ENCODE assay signal across 8 mouse cellular contexts in genomic region chr9:94533641-94534040, GRCm38 (mm10). TPM values are rescaled to one million over a fixed set of nuclear protein-coding genes. Genes with fewer than 3 reads are reported as not detected.
DNase-seq lines count a peak whose midpoint lies in the region; ATAC-seq lines count a peak whose summit lies in the region.

No protein-coding gene starts in this region.

- peak overlapping the region; percentile 64 for H3K4me3 ChIP-seq in hindbrain, embryonic 15.5 days

- intact Hi-C loops in left cerebral cortex, postnatal 4 days (cut with DNase I), result loop anchor here (10.0 kb wide), 1 partner anchor 1899 kb away; no protein-coding TSS in a partner anchor
- intact Hi-C loops in left cerebral cortex, postnatal 10 days (cut with DNase I), result loop anchor here (10.0 kb wide), 1 partner anchor 171 kb away; no protein-coding TSS in a partner anchor

- no peaks in the 10 kb centered on the region for H3K36me3 ChIP-seq in hindbrain, embryonic 15.5 days

- peak overlapping the region; percentile 67 for H3K4me2 ChIP-seq in hindbrain, embryonic 15.5 days

- no peaks in the 10 kb centered on the region for H3K9me3 ChIP-seq in hindbrain, embryonic 15.5 days

- no peak for ATAC-seq in hindbrain, embryonic 15.5 days (ENCODE audit: low FRiP score, low read depth)

- H3K9ac ChIP-seq in hindbrain, embryonic 15.5 days, result 0 out of 2 replicates have a peak overlapping the region, but pooled peaks have one; percentile 16

- DNase-seq in left cerebral cortex, postnatal 4 days, result peak; percentile 13
- DNase-seq in left cerebral cortex, postnatal 10 days (ENCODE audit: extremely low spot score in 1 of 2, low spot score in 2 of 2), result no peak
- peak; percentile 56 to 64 for DNase-seq in cerebellum, postnatal 25 days
- DNase-seq in natural killer cell, adult 2 months (ENCODE audit: low spot score in 2 of 2), result peak; percentile 42 to 57
- DNase-seq in frontal cortex, adult 2 months (ENCODE audit: extremely low spot score in 1 of 2, low spot score in 1 of 2), result no peak
- no peak for DNase-seq in right cerebral cortex, postnatal 10 days (ENCODE audit: low spot score in 2 of 2)
- no peak for DNase-seq in gastrocnemius, postnatal 10 days

- H3K4me1 ChIP-seq in hindbrain, embryonic 15.5 days (replicated peaks), result peaks cover 21% of the 10 kb centered on the region

- no peaks in the 10 kb centered on the region for H3K27me3 ChIP-seq in hindbrain, embryonic 15.5 days

- H3K27ac ChIP-seq in hindbrain, embryonic 15.5 days (replicated peaks), result peak overlapping the region; percentile 39; the same call in 1 of the 2 replicates

- 34% methylated on average over 4 of the region's 4 CpGs for WGBS in hindbrain, embryonic 15.5 days

RNA-seq across cellular contexts. Expression of gene 1190002N15Rik, which starts 4.2 kb away (rescaled TPM):
- 10 to 100 TPM; 19.6 to 20.7 TPM for total RNA-seq in left cerebral cortex, postnatal 4 days (2021)
- total RNA-seq in left cerebral cortex, postnatal 10 days (2021), result 10 to 100 TPM; 26.9 to 30.3 TPM
- 17.5 and 18.4 TPM in 2 replicates for polyA plus RNA-seq in hindbrain, embryonic 15.5 days (2015; fragmentation: Nextera tagmentation; extraction: Ambion mirVana)
- polyA plus RNA-seq in frontal cortex, adult 2 months (2012; rRNA removed), result 36.6 and 37.6 TPM in 2 replicates
- 10 to 100 TPM; 14.9 to 19.7 TPM for total RNA-seq in gastrocnemius, postnatal 10 days (2021)

Comparison
In these comparisons a context has a peak if more than half of its experiments do, and no peak if none do; other contexts are left out.
1. DNase-seq: peak in left cerebral cortex, postnatal 4 days (single experiment), cerebellum, postnatal 25 days (2 of 2) and natural killer cell, adult 2 months (2 of 2); none in left cerebral cortex, postnatal 10 days (0 of 2), frontal cortex, adult 2 months (0 of 2), right cerebral cortex, postnatal 10 days (0 of 2) and gastrocnemius, postnatal 10 days (single experiment).